Mouse (Mus musculus) small intestine, adult 2 months (tissue): ENCODE results near the gene Gfral. TPM values are rescaled to one million over a fixed set of nuclear protein-coding genes. Genes with fewer than 3 reads are reported as not detected.
"Not testable (repeated sequence)": the region's sequence is repeated elsewhere in the genome, so short reads cannot be mapped to it uniquely, and the experiment has no call there.

Source experiments
- H3K27ac ChIP-seq: fragments of 200-500 bp; 2 replicates; pipeline ENCODE4 v1.5.1; 2012; ENCODE audit warnings: low read depth, low read length, control low read depth, inconsistent platforms; ENCODE audit not compliant: insufficient read depth
- H3K27me3 ChIP-seq: fragments of 200-500 bp; 2 replicates; pipeline ENCODE4 v1.6.1; 2012; ENCODE audit warnings: mild to moderate bottlenecking, moderate library complexity, low read length, inconsistent platforms; ENCODE audit not compliant: control insufficient read depth, insufficient read depth
- H3K36me3 ChIP-seq: fragments of 200-500 bp; 2 replicates; pipeline ENCODE4 v1.6.1; 2012; ENCODE audit warnings: mild to moderate bottlenecking, low read length, control low read depth, inconsistent platforms; ENCODE audit not compliant: control insufficient read depth, insufficient read depth
- H3K4me1 ChIP-seq: fragments of 200-500 bp; 2 replicates; pipeline ENCODE4 v1.6.1; 2012; ENCODE audit warnings: low read length, inconsistent platforms, mixed read lengths; ENCODE audit not compliant: control insufficient read depth, insufficient read depth, insufficient read length
- H3K4me3 ChIP-seq: fragments of 200-500 bp; 2 replicates; pipeline ENCODE4 v1.5.1; 2012; ENCODE audit warnings: low read depth, mild to moderate bottlenecking, control low read depth, inconsistent platforms, low read length, moderate library complexity
- CTCF ChIP-seq: fragments of 200-500 bp; IDR thresholded peaks from 2 replicates; pipeline ENCODE4 v1.5.1; 2012; ENCODE audit warnings: low read depth, mild to moderate bottlenecking, control low read depth, inconsistent platforms, low read length, moderate library complexity, mixed read lengths; ENCODE audit not compliant: insufficient replicate concordance, insufficient read length; ENCODE audit errors: extremely low read depth
- POLR2A ChIP-seq: fragments of 200-500 bp; IDR thresholded peaks from 2 replicates; pipeline ENCODE4 v1.6.1; 2012; ENCODE audit warnings: low read depth, mild to moderate bottlenecking, control low read depth, inconsistent platforms, low read length, moderate library complexity
- WGBS: fragments of 180-500 bp; shearing (Covaris S2); methylation state at CpG from one replicate; pipeline ENCODE4 v1.1.7; 2018; 5-methylcytosine and 5-hydroxymethylcytosine counted together
- polyA plus RNA-seq: library from polyadenylated mRNA; depleted of rRNA; stranded (reverse); fragments of >200 nt; gene quantifications from 2 replicates; pipeline ENCODE4 v1.2.3, GENCODE M21; 2012; rRNA removed

The Gfral gene
- polyA plus RNA-seq, 1 experiment, result not detected

GRCm38 (mm10) chr9:76124249-76124648 is 89.2 kb downstream of the Gfral start:
- TF ChIP-seq POLR2A (no peak), CTCF (no peak)
- Histone ChIP-seq H3K36me3 (no peaks in the 10 kb centered on the region), H3K27ac (no peak overlapping the region), H3K4me1 (no peaks in the 10 kb centered on the region), H3K4me3 (no peak overlapping the region), H3K27me3 (no peaks in the 10 kb centered on the region)
- 44% methylated on average over 4 of the region's 4 CpGs for WGBS

GRCm38 (mm10) chr9:76122888-76123287 is 90.6 kb downstream of the Gfral start:
- not testable (repeated sequence) for H3K27ac ChIP-seq, H3K4me1 ChIP-seq, H3K4me3 ChIP-seq, H3K36me3 ChIP-seq, H3K27me3 ChIP-seq
- 3% methylated on average over 2 of the region's 2 CpGs for WGBS

Other genes starting within 250 kb of the Gfral start
- 0.14 TPM in 1 of 2 replicates, not detected in the other for gene Hmgcll1, start 198.8 kb downstream of the Gfral start, polyA plus RNA-seq
- not detected in 2 replicates for gene Hcrtr2, start 110.2 kb upstream of the Gfral start, polyA plus RNA-seq